Mouse (Mus musculus) limb, embryonic 14.5 days (tissue): ENCODE data around the gene Rsph1. TPM values are rescaled to one million over a fixed set of nuclear protein-coding genes. Genes with fewer than 3 reads are reported as not detected.

Experiments used
- ATAC-seq: fragments of 200-750 bp; cut with Nextera tagmentation; 2 replicates; pipeline ENCODE4 v1.8.0; 2017; ENCODE audit warnings: low read depth, moderate number of reproducible peaks, moderate TSS enrichment; ENCODE audit not compliant: low FRiP score
- DNase-seq: peaks from one replicate; pipeline ENCODE4 v3.0.0-alpha.2; 2015; ENCODE audit warnings: low spot score
- H3K27ac ChIP-seq: fragments of 300-500 bp; sonication (generic); replicated peaks from 2 replicates; pipeline ENCODE4 v1.5.1; 2014; ENCODE audit warnings: low read depth, mild to moderate bottlenecking, low read length, moderate library complexity, mixed read lengths
- H3K27me3 ChIP-seq: fragments of 300-500 bp; sonication (generic); 2 replicates; pipeline ENCODE4 v1.6.1; 2014; ENCODE audit warnings: low read length, mixed read lengths; ENCODE audit not compliant: control insufficient read depth, insufficient read depth
- H3K36me3 ChIP-seq: fragments of 300-500 bp; sonication (generic); 2 replicates; pipeline ENCODE4 v1.6.1; 2014; ENCODE audit warnings: mild to moderate bottlenecking, low read length, moderate library complexity, mixed read lengths; ENCODE audit not compliant: control insufficient read depth, insufficient read depth
- H3K4me1 ChIP-seq: fragments of 300-500 bp; sonication (generic); 2 replicates; pipeline ENCODE4 v1.6.1; 2014; ENCODE audit warnings: antibody characterized with exemption, low read length, mixed read lengths; ENCODE audit not compliant: control insufficient read depth, insufficient read depth
- H3K4me2 ChIP-seq: fragments of 300-500 bp; sonication (generic); replicated peaks from 2 replicates; pipeline ENCODE4 v1.6.1; 2014; ENCODE audit warnings: low read depth, mild to moderate bottlenecking, low read length, moderate library complexity; ENCODE audit not compliant: severe bottlenecking
- H3K4me3 ChIP-seq: fragments of 300-500 bp; sonication (generic); replicated peaks from 2 replicates; pipeline ENCODE4 v1.5.1; 2014; ENCODE audit warnings: low read length
- H3K9ac ChIP-seq: fragments of 300-500 bp; sonication (generic); 2 replicates; pipeline ENCODE4 v1.6.1; 2014; ENCODE audit warnings: mild to moderate bottlenecking, low read depth, low read length, moderate library complexity; ENCODE audit not compliant: severe bottlenecking
- H3K9me3 ChIP-seq: fragments of 300-500 bp; sonication (generic); 2 replicates; pipeline ENCODE4 v1.6.1; 2016; ENCODE audit warnings: low read length; ENCODE audit not compliant: control insufficient read depth
- POLR2A ChIP-seq: fragments of 200-500 bp; IDR thresholded peaks from 2 replicates; pipeline ENCODE4 v1.8.0; 2012; ENCODE audit warnings: inconsistent platforms, mild to moderate bottlenecking, moderate library complexity, borderline replicate concordance; ENCODE audit not compliant: insufficient read depth, insufficient read length; ENCODE audit errors: extremely low read depth
- WGBS: fragments of 180-500 bp; shearing (Covaris S2); extraction: QIAGEN DNeasy Blood & Tissue Kit; methylation state at CpG from one replicate; pipeline ENCODE4 v1.1.7; 2014; 5-methylcytosine and 5-hydroxymethylcytosine counted together
- polyA plus RNA-seq, 2 experiments: library from polyadenylated mRNA; depleted of rRNA in 1 of 2; stranded (reverse) in 1 of 2; unstranded in 1 of 2; fragments of >200 nt; fragmentation: Nextera tagmentation in 1 of 2; extraction: Ambion mirVana in 1 of 2; gene quantifications; 2 replicates each; pipeline versions ENCODE4 v1.2.1 to v1.2.3; 2012 to 2014

Rsph1 gene
- polyA plus RNA-seq, 2 experiments, result 0.18 to 0.33 TPM

- H3K9me3 ChIP-seq, result no peaks in the 10 kb centered on the region
- no peak overlapping the region for H3K4me3 ChIP-seq
- no peaks in the 10 kb centered on the region for H3K4me1 ChIP-seq
- 63% methylated on average over 4 of the region's 4 CpGs for WGBS
- DNase-seq (no peak), ATAC-seq (no peak)
- H3K36me3 ChIP-seq, result no peaks in the 10 kb centered on the region
- no peak overlapping the region for H3K9ac ChIP-seq
- no peak overlapping the region for H3K27ac ChIP-seq
- H3K4me2 ChIP-seq, result no peak overlapping the region
- no peaks in the 10 kb centered on the region for H3K27me3 ChIP-seq
- TF ChIP-seq POLR2A, result no peak
Measured at GRCm38 (mm10) chr17:31322446-31322845, 45.3 kb upstream of the Rsph1 start.

- ATAC-seq, result no peak
- Histone ChIP-seq H3K27ac (no peak overlapping the region), H3K9ac (no peak overlapping the region), H3K27me3 (no peaks in the 10 kb centered on the region), H3K9me3 (no peaks in the 10 kb centered on the region), H3K4me1 (no peaks in the 10 kb centered on the region), H3K4me3 (no peak overlapping the region), H3K4me2 (no peak overlapping the region), H3K36me3 (no peaks in the 10 kb centered on the region)
- no peak for DNase-seq
- WGBS, result 78% methylated on average over 12 of the region's 12 CpGs
- TF ChIP-seq POLR2A, result no peak
Measured at GRCm38 (mm10) chr17:31321425-31321824, 44.2 kb upstream of the Rsph1 start.

DNA sequence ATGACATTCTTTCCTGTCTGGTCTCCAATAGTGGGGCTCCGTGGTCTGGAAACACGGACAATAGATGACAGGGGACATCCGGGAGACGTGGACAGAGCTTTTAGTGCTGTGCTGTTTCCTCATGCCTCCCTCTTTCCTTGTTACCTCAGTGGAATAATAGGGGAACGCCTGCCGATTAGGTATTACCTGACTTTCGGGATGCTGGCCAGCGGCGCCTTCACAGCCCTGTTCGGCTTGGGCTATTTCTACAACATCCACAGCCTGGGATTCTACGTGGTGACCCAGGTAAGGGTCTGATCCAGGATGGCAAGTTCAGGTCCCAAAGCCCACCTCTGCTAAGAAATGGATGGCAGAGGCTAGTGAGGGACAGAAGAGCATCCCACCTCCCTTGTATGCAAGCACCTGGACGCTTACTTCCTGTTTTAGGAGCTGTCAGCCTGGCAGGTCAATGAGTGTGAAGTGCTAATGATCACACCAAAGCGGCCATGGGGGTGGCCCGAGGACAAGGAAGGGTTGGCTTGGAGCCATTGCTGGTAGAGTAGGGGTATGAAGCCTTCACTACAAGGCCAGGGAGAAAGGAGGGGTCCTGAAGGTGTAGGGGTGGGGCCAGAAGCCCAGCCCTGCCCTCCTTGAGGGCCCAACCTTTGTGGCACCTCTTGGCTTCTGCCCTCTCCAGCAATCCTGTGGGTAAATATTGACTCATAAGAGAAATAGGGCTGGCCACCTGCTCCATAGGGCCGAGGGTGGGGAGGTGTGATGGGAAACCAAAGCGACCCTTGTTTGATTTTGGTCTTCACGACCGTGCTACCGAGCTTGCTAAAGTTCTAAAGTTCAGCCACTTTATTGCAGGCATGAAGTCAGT lies 42.0 kb upstream of the Rsph1 start:
- no peak for ATAC-seq
- no peak overlapping the region for H3K4me3 ChIP-seq
- H3K36me3 ChIP-seq, result no peaks in the 10 kb centered on the region
- H3K9me3 ChIP-seq, result no peaks in the 10 kb centered on the region
- no peak overlapping the region for H3K9ac ChIP-seq
- no peak overlapping the region for H3K27ac ChIP-seq
- WGBS, result 87% methylated on average over 19 of the region's 19 CpGs
- no peak for TF ChIP-seq POLR2A
- H3K4me1 ChIP-seq, result no peaks in the 10 kb centered on the region
- H3K27me3 ChIP-seq, result no peaks in the 10 kb centered on the region
- H3K4me2 ChIP-seq, result no peak overlapping the region
- no peak for DNase-seq

- Histone ChIP-seq H3K4me1 (no peaks in the 10 kb centered on the region), H3K4me2 (no peak overlapping the region), H3K9me3 (no peaks in the 10 kb centered on the region), H3K27me3 (no peaks in the 10 kb centered on the region), H3K9ac (no peak overlapping the region), H3K27ac (no peak overlapping the region), H3K36me3 (no peaks in the 10 kb centered on the region), H3K4me3 (no peak overlapping the region)
- no peak for DNase-seq
- no peak for TF ChIP-seq POLR2A
- ATAC-seq, result no peak
- WGBS, result 42% methylated on average over 22 of the region's 22 CpGs
Measured at GRCm38 (mm10) chr17:31317521-31318272, 40.5 kb upstream of the Rsph1 start.

- Histone ChIP-seq H3K27me3 (no peaks in the 10 kb centered on the region), H3K4me1 (no peaks in the 10 kb centered on the region), H3K36me3 (no peaks in the 10 kb centered on the region), H3K27ac (no peak overlapping the region), H3K4me2 (no peak overlapping the region), H3K4me3 (no peak overlapping the region), H3K9ac (no peak overlapping the region), H3K9me3 (no peaks in the 10 kb centered on the region)
- ATAC-seq (no peak), DNase-seq (no peak)
- no peak for TF ChIP-seq POLR2A
- 85% methylated on average over 3 of the region's 3 CpGs for WGBS
Measured at GRCm38 (mm10) chr17:31316998-31317397, 39.8 kb upstream of the Rsph1 start.
